Mouse (Mus musculus): ENCODE data around the gene Atg101.

DNA sequence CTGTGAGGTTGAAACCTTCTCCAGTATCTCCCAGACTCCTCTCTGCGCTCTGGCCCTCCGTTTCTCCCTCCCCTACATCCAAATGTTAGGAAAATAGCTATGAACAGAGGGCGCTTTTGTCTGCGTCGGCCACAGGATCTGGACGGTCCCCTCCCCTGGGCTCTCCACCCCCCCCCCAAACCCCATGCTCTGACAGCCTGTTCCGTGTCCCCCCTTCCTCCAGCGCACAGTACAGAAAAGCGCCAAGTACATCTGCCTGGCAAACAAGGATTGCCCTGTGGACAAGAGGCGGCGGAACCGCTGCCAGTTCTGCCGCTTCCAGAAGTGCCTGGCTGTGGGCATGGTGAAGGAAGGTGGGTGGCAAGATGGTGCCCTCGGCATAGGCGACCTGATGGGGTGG lies 12.6 kb upstream of the Atg101 start:
- TF ChIP-seq EP300 (IDR thresholded peaks at IDR 0.05; ENCODE audit: insufficient read depth, low read depth, low read length): no peak
- no peak for TF ChIP-seq CTCF (IDR thresholded peaks at IDR 0.05; ENCODE audit: low read depth, low read length)

Measured in ES-Bruce4 (cell line).